Mouse (Mus musculus) frontal cortex, postnatal 25 days (tissue): ENCODE results near the gene Lcn2.

ENCODE experiments used
- DNase-seq, 2 experiments: peaks; one replicate each; pipeline ENCODE4 v3.0.0; 2022; ENCODE audit warnings: low spot score in 2 of 2

Gene Lcn2

DNA sequence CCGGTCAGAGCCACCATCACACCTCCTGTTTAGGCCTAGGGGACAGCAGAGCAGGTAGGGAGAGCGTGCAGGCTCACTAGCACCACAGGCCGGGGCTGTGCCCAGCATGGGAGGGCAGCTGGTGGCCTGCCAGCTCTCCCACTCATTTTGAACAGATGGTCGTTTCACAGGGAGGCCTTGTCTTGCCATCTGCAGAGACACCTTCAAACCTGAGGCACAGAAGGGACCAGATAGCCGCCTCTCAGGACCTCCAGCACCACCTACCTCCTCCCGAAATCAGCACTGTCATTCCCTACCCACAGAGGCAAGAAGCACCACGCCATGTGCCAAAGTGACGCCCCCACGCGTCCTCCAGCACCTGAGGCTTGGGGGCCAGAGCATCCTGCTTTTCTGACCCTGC is 44.0 kb downstream of the Lcn2 start:
- no peak for DNase-seq

DNA sequence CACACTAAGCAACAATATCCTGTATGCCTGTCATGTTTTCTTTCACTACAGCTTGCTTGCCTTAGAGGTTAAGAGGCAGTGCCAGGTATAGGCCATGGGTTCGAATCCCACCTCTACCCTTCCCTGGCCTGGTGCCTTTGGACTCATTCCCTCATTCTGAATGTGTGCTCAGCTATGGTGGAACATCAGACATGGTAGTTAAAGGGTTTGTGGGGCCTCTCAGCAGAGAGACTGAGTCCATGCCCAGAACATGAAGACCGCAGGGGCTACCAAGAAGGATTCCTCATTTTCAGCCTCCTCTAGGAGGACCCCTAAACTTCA is 44.7 kb downstream of the Lcn2 start:
- no peak for DNase-seq

DNA sequence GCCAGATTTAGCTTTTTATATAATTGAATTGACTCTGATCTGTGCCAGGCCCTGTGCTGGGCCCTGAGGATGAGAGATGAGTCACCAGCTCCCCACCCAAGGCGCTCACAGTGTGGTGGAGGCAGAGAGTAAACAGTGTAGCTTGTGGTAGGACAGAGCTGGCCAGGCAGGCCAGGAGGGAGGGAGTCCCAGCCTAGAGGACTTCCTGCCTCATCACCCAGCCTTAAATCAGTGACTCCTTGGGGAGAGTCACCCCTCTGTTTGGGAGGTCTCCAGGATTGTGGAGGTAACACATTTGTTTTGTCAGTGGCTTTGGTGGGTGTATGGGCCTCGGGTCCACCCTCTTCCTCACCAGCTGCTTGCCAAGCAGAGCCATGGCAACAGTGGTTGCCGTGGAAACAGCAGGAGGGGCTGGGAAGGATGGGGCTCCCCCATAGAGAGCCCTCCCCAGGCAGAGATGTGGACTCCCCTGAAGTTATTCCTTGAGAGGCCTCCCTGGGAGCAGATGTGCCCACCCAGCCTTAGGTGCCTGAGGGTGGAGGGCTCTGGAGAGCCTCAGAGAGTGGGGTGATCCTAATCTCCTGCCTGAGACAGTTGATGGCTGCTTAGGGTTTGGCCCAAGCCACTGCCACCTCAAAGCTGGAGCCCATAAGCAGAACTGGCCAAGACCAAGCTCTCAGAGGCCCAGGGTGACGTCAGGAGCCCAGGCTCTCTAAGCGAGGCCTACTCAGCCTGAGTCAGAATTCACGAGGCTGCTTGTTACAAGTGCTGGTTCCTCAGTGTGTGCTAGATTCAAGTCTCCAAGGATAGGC is 45.3 kb downstream of the Lcn2 start:
- DNase-seq, result no peak

DNA sequence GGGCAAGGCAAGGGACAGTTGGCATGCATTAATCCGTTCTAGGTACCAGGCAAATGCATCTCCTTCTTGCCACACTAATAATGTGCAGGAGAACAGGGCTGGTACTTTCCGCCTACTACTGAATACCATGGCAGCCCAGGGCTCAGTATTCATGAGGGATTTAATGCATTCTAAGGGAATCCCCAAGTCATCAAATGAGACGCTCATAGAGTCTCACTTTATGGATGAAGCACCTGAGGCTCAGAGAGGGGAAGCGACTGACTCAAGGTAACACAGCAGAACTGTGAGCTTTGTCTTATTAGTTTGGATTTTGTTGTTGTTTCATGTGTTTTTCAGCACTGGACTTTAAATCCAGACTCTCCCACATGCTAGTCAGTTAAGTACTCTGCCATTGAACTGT is 46.0 kb downstream of the Lcn2 start:
- DNase-seq, result no peak

DNA sequence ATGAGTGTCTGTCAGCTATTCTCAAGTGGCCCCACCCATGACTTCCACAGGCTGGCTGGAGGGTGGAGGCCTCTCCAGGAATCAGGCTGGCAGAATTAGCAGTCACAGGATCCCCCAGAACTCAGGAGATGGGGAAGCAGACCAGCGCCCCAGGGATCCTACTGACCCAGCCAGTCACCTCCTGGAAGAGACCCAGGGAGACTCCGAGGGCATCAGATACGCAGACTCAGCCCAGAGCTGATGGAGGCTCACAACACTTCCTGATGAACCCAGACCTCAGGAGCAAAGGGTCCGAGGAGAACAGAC is 46.5 kb downstream of the Lcn2 start:
- no peak for DNase-seq

DNA sequence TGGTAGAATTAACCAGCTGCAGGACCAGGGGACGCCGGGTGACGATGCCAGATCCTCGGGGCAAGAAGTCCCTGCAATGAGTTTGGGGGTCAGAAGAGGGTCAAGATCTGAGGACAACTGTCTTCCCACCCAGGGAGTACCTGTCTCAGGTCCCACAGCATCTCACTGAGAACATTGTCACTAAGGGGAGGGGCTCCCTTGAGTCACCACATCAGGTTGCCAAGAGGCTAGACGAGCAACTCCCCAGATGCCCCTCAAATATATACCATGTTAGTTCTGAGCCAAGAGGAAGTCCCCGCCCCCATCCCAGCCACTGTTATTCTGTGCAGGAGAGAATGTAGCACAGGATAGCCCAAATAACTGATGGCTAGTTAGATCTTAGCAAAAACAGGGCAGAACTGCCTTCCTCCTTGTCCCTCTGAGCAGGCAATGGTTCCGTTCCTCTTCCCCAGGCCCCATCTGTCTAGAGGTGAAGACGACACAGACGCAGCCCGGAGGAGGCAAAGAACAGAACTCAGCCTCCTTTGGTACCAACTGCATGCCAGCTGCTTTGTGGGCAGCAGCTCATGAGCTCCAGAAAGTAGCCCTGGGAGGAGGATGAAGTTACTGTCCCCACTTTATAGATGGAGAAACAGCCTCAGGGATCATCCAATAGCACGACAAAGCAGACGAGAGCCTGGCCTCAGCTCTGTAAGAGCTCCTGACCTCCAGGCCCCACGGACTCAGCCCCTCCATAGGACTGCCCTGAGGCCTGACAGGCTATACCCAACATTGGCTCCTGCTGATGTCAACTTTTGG is 47.0 kb downstream of the Lcn2 start:
- no peak for DNase-seq

DNA sequence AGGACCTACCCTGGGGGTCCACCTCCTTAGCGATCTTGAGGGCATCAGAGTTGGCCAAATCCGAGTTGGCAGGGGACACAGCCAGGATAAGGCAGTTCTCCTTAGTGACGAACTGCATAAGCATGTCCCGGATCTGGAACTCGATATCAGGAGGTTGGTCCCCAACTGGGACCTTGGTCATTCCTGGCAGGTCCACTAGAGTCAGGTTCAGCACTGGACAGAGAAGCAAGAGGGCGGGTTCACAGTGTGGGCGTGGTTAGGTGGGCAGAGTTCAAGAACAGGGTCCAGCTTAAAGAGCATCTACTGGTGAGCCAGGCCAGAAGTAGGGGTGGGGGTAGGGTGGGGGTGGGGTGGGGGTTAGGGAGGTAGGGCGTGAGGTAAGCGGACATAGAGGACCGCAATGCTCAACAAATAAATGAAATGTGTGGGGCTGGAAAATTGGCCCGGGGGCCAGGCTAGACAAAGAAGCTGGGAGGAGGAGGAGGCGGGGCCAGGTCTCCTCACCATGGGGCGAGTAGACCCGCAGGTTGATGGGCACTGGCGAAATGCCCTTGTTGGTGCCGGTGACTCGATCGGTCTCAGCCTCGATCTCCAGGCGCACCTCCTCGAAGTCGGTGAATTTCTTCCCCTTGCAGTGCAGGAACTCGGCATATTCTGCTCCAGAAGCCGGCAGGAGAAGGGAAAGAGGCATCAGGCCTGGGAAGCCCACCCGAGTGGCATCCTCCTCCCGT is 48.0 kb downstream of the Lcn2 start:
- DNase-seq, result no peak

DNA sequence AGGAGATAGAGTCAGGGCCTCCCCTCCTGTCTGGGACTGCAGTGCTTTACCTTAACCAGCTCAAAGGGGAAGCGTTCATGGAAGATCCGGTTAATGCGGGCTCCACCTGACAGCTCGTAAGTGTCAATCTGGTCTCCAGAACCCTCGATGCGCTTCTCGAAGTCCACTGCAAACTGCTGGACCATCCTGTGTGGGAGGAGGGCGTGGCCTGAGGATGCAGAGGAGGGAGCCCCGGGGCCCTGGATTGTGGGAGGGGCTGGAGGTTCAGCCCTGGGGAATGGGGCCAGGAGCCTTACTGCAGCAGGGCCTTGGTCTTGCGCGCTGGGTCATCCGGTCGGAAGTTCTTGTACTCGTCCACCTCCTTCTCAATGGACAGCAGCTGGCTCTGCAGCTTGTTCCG is 52.2 kb downstream of the Lcn2 start:
- DNase-seq, result no peak
